Mouse (Mus musculus) erythroid progenitor cell, adult 5-6 weeks (primary cell): ENCODE data around the gene Zfp771. TPM values are rescaled to one million over a fixed set of nuclear protein-coding genes. Genes with fewer than 3 reads are reported as not detected.

Experiments
- ATAC-seq: replicated peaks from 2 replicates; pipeline ENCODE4 v1.8.0; 2016; ENCODE audit warnings: moderate number of reproducible peaks, mild to moderate bottlenecking, moderate TSS enrichment, inconsistent platforms; ENCODE audit not compliant: poor library complexity, low FRiP score, severe bottlenecking
- total RNA-seq, 2 experiments: library from RNA; stranded (forward) in 1 of 2; stranded (reverse) in 1 of 2; fragments of 150-400 nt in 1 of 2; fragments of 186-747, 209-891 nt in 1 of 2; gene quantifications; 2 replicates each; pipeline versions ENCODE4 v1.2.3 to v1.2.4; 2015 to 2017; ENCODE audit warnings: low replicate concordance in 2 of 2

The Zfp771 gene
- total RNA-seq, 2 experiments from 2014 or later = not detected

GRCm38 (mm10) chr7:127216307-127216706, 27.8 kb upstream of the Zfp771 start:
- ATAC-seq = no peak

GRCm38 (mm10) chr7:127217475-127217874, 26.6 kb upstream of the Zfp771 start:
- no peak for ATAC-seq

DNA sequence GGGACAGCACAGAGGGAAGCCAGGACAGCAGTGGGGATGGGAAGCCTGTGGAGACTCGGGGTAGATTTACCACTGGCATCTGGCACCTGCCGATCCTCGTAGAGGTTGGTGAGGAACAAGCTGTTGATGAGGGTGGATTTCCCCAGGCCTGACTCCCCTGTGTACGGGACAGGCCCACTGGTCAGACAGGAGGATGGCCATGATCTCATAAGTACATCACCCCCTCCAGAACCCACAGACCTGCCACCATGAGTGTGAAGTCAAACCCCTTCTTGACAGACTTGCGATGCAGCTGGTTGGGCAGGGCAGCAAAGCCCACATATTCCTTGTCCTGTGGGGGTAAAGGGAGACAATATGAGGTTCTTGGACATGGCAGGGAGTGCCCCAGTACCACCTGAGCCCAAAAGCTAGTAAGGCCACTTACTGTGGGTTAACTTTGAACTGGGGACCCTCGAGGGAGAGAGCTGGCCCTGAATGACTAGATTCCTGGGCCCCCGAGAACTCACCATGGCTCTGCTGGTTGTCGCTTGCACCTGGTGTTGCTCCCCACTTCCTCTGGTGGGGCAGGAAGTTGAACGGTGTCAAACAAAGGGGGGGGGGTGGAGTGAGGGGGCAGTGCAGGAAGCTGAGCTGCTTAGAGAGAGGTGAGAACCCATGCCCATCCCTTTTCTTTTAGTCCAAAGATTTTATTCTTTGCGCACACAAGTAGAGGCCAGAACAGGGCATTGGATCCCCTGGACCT, 26.0 kb upstream of the Zfp771 start:
- ATAC-seq = no peak

GRCm38 (mm10) chr7:127218670-127219069, 25.4 kb upstream of the Zfp771 start:
- ATAC-seq = peak; percentile 65

GRCm38 (mm10) chr7:127220440-127220839, 23.6 kb upstream of the Zfp771 start:
- ATAC-seq = no peak

DNA sequence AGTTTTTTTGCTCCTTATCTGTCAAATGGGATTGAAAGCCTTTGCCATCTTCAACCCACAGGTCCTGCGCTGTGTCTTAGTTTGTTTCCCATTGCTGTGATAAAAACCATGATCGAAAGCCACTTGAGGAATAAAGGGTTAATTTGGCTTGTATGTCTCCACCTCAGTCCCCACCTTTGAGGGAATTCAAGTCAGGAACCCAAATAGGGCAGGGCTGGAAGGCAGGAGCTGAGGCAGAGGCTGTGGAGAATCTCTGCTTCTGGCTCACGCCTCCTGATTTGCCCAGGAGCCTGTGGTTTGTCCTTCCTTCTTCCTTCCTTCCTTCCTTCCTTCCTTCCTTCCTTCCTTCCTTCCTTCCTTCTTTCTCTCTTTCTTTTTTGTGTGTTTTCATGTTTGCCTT, 21.0 kb upstream of the Zfp771 start:
- ATAC-seq = no peak

GRCm38 (mm10) chr7:127223515-127224478, 20.3 kb upstream of the Zfp771 start:
- ATAC-seq = peak; percentile 68

DNA sequence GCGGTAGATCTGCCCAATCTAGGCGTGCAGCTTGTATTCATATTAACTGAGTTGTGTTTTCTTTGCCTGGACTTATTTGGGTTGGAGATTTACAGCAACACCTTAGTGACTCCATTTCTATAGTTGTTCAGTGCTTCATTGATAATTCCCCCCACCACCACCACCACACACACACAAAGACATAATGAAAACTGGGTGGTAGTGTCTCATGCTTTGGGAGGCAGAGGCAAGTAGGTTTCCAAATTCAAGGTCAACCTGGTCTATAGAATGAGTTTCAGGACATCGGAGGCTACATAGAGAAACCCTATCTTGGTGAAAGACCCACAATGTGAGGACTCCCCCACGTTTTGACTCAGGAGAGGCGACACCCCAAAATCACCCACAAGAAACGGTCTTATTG, 19.5 kb upstream of the Zfp771 start:
- ATAC-seq = no peak

DNA sequence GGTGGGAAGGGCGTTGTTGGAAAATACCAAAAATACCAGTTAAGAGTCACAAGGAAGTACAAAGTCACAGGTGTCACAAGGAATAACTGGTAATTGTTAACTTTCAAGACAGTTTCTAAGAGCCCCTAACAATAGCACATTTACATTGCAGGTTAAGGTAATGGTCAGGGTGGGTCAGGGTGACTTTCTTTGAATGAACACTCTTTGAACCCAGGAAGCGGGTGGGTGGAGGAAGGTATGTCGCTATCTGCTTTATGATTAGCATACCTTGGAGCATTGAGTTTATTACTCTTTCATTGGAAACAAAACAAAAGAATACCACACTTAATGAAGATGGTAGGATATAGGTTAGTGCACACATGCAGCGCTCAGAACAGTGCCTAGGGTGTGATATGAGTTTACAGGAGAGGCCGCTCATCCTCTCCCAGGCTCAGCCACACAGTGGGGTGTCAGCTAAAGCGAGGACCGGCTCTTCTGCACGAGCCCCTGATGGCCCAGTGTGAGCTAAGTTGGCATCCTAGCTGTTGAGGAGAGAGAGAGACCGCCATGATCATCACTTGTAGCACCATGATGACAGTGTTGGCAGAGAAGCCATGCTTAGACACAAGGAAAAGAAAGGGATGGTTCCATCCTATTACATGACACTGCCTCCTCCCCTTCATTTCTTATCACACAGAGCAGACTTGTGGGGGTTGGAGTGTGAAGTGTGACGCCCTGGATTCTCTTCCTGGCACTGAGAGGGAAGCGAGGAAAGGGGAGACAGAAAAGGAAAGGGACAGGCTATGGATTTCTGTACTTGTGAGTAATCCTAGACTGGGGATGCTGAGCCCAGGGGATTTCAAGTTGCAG, 18.7 kb upstream of the Zfp771 start:
- peak; percentile 89 for ATAC-seq

DNA sequence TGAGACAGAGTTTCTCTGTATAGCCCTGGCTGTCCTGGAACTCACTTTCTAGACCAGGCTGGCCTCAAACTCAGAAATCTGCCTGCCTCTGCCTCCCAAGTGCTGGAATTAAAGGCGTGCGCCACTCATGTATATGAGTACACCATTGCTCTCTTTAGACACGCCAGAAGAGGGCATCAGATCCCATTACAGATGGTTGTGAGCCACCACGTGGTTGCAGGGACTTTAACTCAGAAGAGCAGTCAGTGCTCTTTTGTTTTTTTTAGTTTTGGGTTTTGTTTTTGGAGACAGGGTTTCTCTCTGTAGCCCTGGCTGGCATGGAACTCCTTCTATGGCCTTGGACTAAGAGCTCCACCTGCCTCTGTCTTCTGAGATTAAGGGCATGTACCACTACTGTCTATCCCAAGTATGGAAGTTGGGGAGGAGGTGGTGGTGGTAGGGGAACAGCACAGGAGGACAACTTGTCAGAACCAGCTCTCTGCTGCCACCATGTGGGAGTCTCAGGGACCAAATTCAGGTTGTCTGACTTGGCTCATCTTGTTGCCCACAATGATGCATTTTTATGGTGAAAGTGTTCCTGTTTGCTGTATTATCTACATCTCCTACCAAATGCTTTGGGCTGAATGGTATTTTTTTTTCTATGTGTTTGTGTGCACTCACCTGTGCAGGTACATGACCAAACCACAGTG, 15.3 kb upstream of the Zfp771 start:
- peak; percentile 65 for ATAC-seq

GRCm38 (mm10) chr7:127231376-127231775, 12.7 kb upstream of the Zfp771 start:
- no peak for ATAC-seq

DNA sequence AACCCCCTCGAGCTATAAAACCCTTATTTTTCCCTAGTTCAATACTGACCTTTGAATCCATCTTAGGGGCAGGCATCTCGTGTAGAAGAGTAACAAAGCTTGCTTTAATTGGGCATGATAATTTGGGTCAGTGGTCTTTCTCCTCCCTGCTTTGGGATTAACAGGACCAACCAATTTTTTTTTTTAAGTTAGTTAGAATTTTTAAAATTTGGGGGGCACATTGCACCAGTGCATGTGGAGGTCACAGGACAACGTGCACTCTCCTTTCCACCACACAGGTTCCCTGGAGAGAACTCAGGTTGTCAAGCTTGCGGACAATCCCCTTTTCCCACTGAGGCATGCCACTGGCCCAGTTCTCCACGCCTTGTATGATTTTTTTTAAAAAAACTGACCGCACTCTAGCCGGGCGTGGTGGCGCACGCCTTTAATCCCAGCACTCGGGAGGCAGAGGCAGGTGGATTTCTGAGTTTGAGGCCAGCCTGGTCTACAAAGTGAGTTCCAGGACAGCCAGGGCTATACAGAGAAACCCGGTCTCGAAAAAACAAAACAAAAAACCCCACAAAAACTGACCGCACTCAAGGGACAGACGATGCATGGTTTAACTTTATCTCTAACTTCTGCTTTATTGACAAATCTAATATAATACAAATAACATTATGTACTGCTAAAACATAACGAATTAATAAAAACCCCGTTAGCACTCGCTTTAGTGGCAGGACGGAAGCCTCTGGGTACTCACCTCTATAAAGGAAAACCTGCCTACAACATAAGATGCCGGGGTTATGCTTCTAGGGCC, 12.1 kb upstream of the Zfp771 start:
- no peak for ATAC-seq

GRCm38 (mm10) chr7:127232622-127233367, 11.3 kb upstream of the Zfp771 start, which contains the start of the genes Zfp553 and Sept1:
Gene Zfp553 (plus strand): TSS chr7:127233061.
Gene Sept1 (minus strand): TSS chr7:127233130.
- peak; percentile 70 for ATAC-seq

DNA sequence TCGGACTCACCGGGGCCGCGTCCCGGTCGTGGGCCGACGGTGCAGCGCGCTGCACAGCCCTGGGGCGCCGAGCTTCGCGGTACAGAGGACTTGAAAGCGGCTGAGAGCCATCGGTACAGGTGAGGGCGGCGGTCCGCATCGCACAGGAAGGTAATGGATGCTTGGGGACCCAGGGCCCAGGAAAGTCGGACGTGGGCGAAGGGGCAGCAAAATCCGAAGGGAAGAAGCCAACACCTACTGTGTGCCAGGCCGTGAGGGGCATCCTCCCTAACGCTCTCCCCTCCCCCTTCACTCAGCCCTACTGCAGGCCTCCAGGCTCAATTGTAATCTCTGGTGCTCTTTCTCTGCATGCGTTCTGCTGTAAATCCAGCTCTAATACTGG, 10.7 kb upstream of the Zfp771 start:
- peak; percentile 17 for ATAC-seq

DNA sequence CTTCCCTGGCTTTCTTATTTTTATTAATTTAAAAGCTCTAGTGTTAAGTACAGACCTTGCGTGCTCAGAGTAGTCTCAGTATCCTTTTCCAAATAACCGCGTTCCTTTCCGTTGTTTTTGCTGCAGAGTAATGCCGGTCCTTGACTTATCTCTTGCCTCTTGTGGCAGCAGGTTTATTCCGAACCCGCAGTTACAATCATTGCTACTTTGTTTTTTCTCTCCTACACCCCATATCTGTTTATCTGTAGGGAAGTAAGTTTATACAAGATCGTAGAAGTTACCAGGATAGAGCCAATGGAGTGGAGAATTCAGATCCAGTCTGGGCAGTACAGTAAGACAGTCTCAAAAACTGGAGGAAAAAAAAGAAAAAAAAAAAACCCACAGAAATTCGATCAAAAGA, 10.3 kb upstream of the Zfp771 start:
- no peak for ATAC-seq

DNA sequence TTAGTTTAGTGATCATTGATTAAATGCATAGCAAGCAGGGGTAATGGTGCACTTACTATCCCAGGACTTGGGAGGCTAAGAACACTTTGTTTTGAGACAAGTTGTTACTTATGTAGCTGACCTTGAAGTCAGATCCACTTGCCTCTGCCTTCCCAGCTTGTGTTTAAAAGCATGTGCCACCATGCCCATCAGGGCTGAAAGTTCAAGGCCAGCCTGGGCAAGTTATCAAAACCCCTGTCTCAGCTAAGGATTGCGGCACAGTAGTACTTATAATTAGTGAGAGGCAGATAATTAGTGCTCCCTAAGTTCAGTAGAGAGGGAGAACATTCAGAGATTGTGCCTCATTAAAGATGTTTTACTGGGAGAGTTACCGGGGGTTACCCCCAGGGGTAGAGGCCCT, 9.3 kb upstream of the Zfp771 start:
- ATAC-seq = no peak

GRCm38 (mm10) chr7:127243361-127243867, 660 bp upstream of the Zfp771 start:
- 0 out of 2 replicates have a peak, but pooled peaks have one; percentile 3 for ATAC-seq
